Comparison of ENCODE assay signal across 18 mouse cellular contexts in genomic region chr12:87224950-87225349, GRCm38 (mm10). TPM values are rescaled to one million over a fixed set of nuclear protein-coding genes. Genes with fewer than 3 reads are reported as not detected.
DNase-seq lines count a peak whose midpoint lies in the region; ATAC-seq and TF ChIP-seq lines count a peak whose summit lies in the region.
"Had no signal": no experiment of that assay in that cellular context is flagged by ENCODE, and none has a peak within 500 bp of the region (broad histone marks: within the 10 kb centered on the region; RNA-seq: fewer than 3 reads in every experiment).

No protein-coding gene starts in this region.

- H3K9me3 ChIP-seq in heart, embryonic 16.5 days (replicated peaks; ENCODE audit: control insufficient read depth, low read length): peaks cover 3% of the 10 kb centered on the region; the same call in 1 of the 2 replicates
- no peaks in the 10 kb centered on the region for H3K9me3 ChIP-seq in ES-E14 (ENCODE audit: control insufficient read depth, insufficient read depth, low read depth, low read length)
- no peaks in the 10 kb centered on the region for H3K9me3 ChIP-seq in liver, embryonic 15.5 days (replicated peaks)
- H3K9me3 ChIP-seq: embryonic facial prominence, embryonic 15.5 days; forebrain, embryonic 12.5 days; limb, embryonic 12.5 days; neural tube, embryonic 12.5 days had no signal

- no peak for TF ChIP-seq EP300 in heart, adult 2 months (IDR thresholded peaks at IDR 0.05; ENCODE audit: insufficient read depth, low read depth, low read length)

- ATAC-seq in CD4-positive, CD25-positive, alpha-beta regulatory T cell, adult 4 months: no peak
- ATAC-seq in heart, embryonic 16.5 days (replicated peaks; ENCODE audit: extremely low read depth, insufficient read depth, low FRiP score): no peak
- ATAC-seq in liver, embryonic 15.5 days (ENCODE audit: insufficient read depth): no peak

- H3K36me3 ChIP-seq in heart, embryonic 16.5 days (ENCODE audit: control insufficient read depth, insufficient read depth): 0 out of 2 replicates have a peak, but pooled peaks cover 5% of the 10 kb centered on the region
- H3K36me3 ChIP-seq in heart, adult 2 months (ENCODE audit: control insufficient read depth, insufficient read depth, low read length): no peaks in the 10 kb centered on the region
- peaks cover 4% of the 10 kb centered on the region; the same call in 1 of the 2 replicates for H3K36me3 ChIP-seq in ES-E14 (ENCODE audit: control insufficient read depth, insufficient read depth, low read length, poor library complexity, severe bottlenecking)
- H3K36me3 ChIP-seq in liver, embryonic 15.5 days (replicated peaks): no peaks in the 10 kb centered on the region
- H3K36me3 ChIP-seq: embryonic facial prominence, embryonic 15.5 days; forebrain, embryonic 12.5 days; G1E; limb, embryonic 12.5 days; neural tube, embryonic 12.5 days had no signal

- no peak for TF ChIP-seq CTCF in heart, adult 2 months (IDR thresholded peaks at IDR 0.05)

- no peaks in the 10 kb centered on the region for H3K27me3 ChIP-seq in heart, embryonic 16.5 days (ENCODE audit: control insufficient read depth, insufficient read depth, low read length)
- no peaks in the 10 kb centered on the region for H3K27me3 ChIP-seq in heart, adult 2 months (ENCODE audit: control insufficient read depth, insufficient read depth, low read length)
- H3K27me3 ChIP-seq in liver, embryonic 15.5 days: no peaks in the 10 kb centered on the region
- H3K27me3 ChIP-seq: embryonic facial prominence, embryonic 15.5 days; forebrain, embryonic 12.5 days; limb, embryonic 12.5 days; neural tube, embryonic 12.5 days had no signal

- no peaks in the 10 kb centered on the region for H3K79me2 ChIP-seq in heart, adult 2 months (replicated peaks; ENCODE audit: control insufficient read depth, insufficient read depth, low read length)

- H3K4me3 ChIP-seq in heart, embryonic 16.5 days (ENCODE audit: low read length): no peak overlapping the region
- H3K4me3 ChIP-seq in heart, adult 2 months: no peak overlapping the region
- H3K4me3 ChIP-seq in ES-E14 (ENCODE audit: insufficient read depth in 1 of 2, low read depth in 1 of 2, low read length in 2 of 2, poor library complexity in 1 of 2, severe bottlenecking in 1 of 2): peak overlapping the region; percentile 74 to 79
- H3K4me3 ChIP-seq in liver, embryonic 15.5 days (replicated peaks): no peak overlapping the region
- H3K4me3 ChIP-seq: embryonic facial prominence, embryonic 15.5 days; forebrain, embryonic 12.5 days; limb, embryonic 12.5 days; neural tube, embryonic 12.5 days had no signal

- intact Hi-C loops in heart, adult 2 months (cut with DNase I): no loop called here
- intact Hi-C loops in left cerebral cortex, postnatal 14 days (cut with DNase I): no loop called here

- WGBS in heart, embryonic 16.5 days: 63% methylated on average over 10 of the region's 10 CpGs
- 63% methylated on average over 10 of the region's 10 CpGs for WGBS in heart, adult 2 months
- WGBS in liver, embryonic 15.5 days (ENCODE audit: insufficient replicate concordance): 44% methylated on average over 10 of the region's 10 CpGs

- peak; percentile 27 for DNase-seq in CD4-positive, CD25-positive, alpha-beta regulatory T cell, adult 2 months (ENCODE audit: low read depth, low spot score)
- DNase-seq in heart, adult 2 months: no peak
- no peak for DNase-seq in ES-E14 (ENCODE audit: low read depth, low spot score)
- DNase-seq in left cerebral cortex, postnatal 14 days (ENCODE audit: low spot score in 2 of 2): no peak
- no peak for DNase-seq in layer of hippocampus, postnatal 14 days (ENCODE audit: low spot score in 2 of 2)
- DNase-seq: adrenal gland, postnatal 14 days; cerebellum, adult 8-10 months; kidney, adult 9 months; right cerebral cortex, postnatal 25 days had no signal

- peak overlapping the region; percentile 10; the same call in 1 of the 2 replicates for H3K4me2 ChIP-seq in heart, embryonic 16.5 days (ENCODE audit: low read depth, low read length)
- peak overlapping the region; percentile 13; the same call in 1 of the 2 replicates for H3K4me2 ChIP-seq in liver, embryonic 15.5 days
- H3K4me2 ChIP-seq: embryonic facial prominence, embryonic 15.5 days; forebrain, embryonic 12.5 days; limb, embryonic 12.5 days; neural tube, embryonic 12.5 days had no signal

- no peak for TF ChIP-seq POLR2A in heart, adult 2 months (IDR thresholded peaks at IDR 0.05; ENCODE audit: insufficient read depth, low read depth, low read length)

- no peak overlapping the region for H3K9ac ChIP-seq in heart, embryonic 16.5 days (ENCODE audit: low read length)
- no peak overlapping the region for H3K9ac ChIP-seq in heart, adult 2 months (ENCODE audit: low read depth, low read length)
- H3K9ac ChIP-seq in ES-E14 (ENCODE audit: insufficient read depth, low read depth, low read length, poor library complexity, severe bottlenecking): peak overlapping the region; percentile 82
- no peak overlapping the region for H3K9ac ChIP-seq in liver, embryonic 15.5 days
- H3K9ac ChIP-seq: embryonic facial prominence, embryonic 15.5 days; forebrain, embryonic 12.5 days; limb, embryonic 12.5 days; neural tube, embryonic 12.5 days had no signal

- no peak overlapping the region for H3K27ac ChIP-seq in heart, embryonic 16.5 days (ENCODE audit: low read length)
- H3K27ac ChIP-seq in heart, adult 2 months: no peak overlapping the region
- peak overlapping the region; percentile 58; the same call in 1 of the 2 replicates for H3K27ac ChIP-seq in ES-E14 (ENCODE audit: insufficient read depth, low read depth, low read length, poor library complexity, severe bottlenecking)
- no peak overlapping the region for H3K27ac ChIP-seq in liver, embryonic 15.5 days (replicated peaks)
- H3K27ac ChIP-seq: embryonic facial prominence, embryonic 15.5 days; forebrain, embryonic 12.5 days; limb, embryonic 12.5 days; neural tube, embryonic 12.5 days had no signal

- H3K4me1 ChIP-seq in heart, embryonic 16.5 days (ENCODE audit: control insufficient read depth, insufficient read depth, low read length): no peaks in the 10 kb centered on the region
- no peaks in the 10 kb centered on the region for H3K4me1 ChIP-seq in heart, adult 2 months (ENCODE audit: control insufficient read depth, insufficient read depth, low read length)
- H3K4me1 ChIP-seq in ES-E14 (ENCODE audit: control insufficient read depth in 2 of 2, insufficient read depth in 2 of 2, low read length in 2 of 2, poor library complexity in 1 of 2): peaks cover 0 to 3% of the 10 kb centered on the region in 2 experiments; a peak in 1 of 4 replicates
- peaks cover 13% of the 10 kb centered on the region for H3K4me1 ChIP-seq in liver, embryonic 15.5 days (replicated peaks)
- H3K4me1 ChIP-seq: embryonic facial prominence, embryonic 15.5 days; limb, embryonic 12.5 days; neural tube, embryonic 12.5 days had no signal

- in situ Hi-C loops in ES-E14 (cut with MboI; ENCODE audit: low sequenced_read_pairs in 2 of 2, unreplicated experiment in 2 of 2): no loop called here

RNA-seq across cellular contexts. Expression of gene Noxred1, which starts 13.6 kb away (rescaled TPM):
- polyA plus RNA-seq in CD4-positive, CD25-positive, alpha-beta regulatory T cell, adult 4 months (2017; shearing (Covaris generic)): 1 to 10 TPM in 1 of 2 experiments, under 1 TPM in 1; 0.73 to 1.5 TPM
- 0.52 and 0.70 TPM in 2 replicates for polyA plus RNA-seq in heart, embryonic 16.5 days (2015; fragmentation: Nextera tagmentation; extraction: Ambion mirVana)
- under 1 TPM; 0.39 to 0.61 TPM for total RNA-seq in heart, adult 2 months (2021)
- 0.47 and 0.67 TPM in 2 replicates for polyA plus RNA-seq in heart, adult 2 months (2012; rRNA removed)
- total RNA-seq in ES-E14 (2012; rRNA removed): 2.2 and 3.0 TPM in 2 replicates
- 0.20 and 0.38 TPM in 2 replicates for polyA plus RNA-seq in liver, embryonic 15.5 days (2015; fragmentation: Nextera tagmentation; extraction: Ambion mirVana)
- 1 to 10 TPM in 1 of 2 experiments, under 1 TPM in 1; 0.85 to 2.1 TPM for total RNA-seq in left cerebral cortex, postnatal 14 days (2021)
- 1 to 10 TPM in 1 of 2 experiments, under 1 TPM in 1; 0.93 to 1.2 TPM for total RNA-seq in layer of hippocampus, postnatal 14 days (2021)
- total RNA-seq: megakaryocyte-erythroid progenitor cell, adult 5-6 weeks had no signal
- polyA plus RNA-seq: G1E had no signal

RNA-seq across cellular contexts. Expression of gene Tmed8, which starts 24.7 kb away (rescaled TPM):
- 1 to 10 TPM; 2.2 to 3.4 TPM for polyA plus RNA-seq in CD4-positive, CD25-positive, alpha-beta regulatory T cell, adult 4 months (2017; shearing (Covaris generic))
- 1.5 and 1.8 TPM in 2 replicates for polyA plus RNA-seq in heart, embryonic 16.5 days (2015; fragmentation: Nextera tagmentation; extraction: Ambion mirVana)
- 1 to 10 TPM; 5.3 to 6.4 TPM for total RNA-seq in heart, adult 2 months (2021)
- 3.1 and 5.6 TPM in 2 replicates for polyA plus RNA-seq in heart, adult 2 months (2012; rRNA removed)
- total RNA-seq in ES-E14 (2012; rRNA removed): 8.6 and 10.6 TPM in 2 replicates
- polyA plus RNA-seq in liver, embryonic 15.5 days (2015; fragmentation: Nextera tagmentation; extraction: Ambion mirVana): 0.39 and 0.40 TPM in 2 replicates
- 10 to 100 TPM; 28.0 to 28.5 TPM for total RNA-seq in left cerebral cortex, postnatal 14 days (2021)
- 10 to 100 TPM; 26.4 to 26.7 TPM for total RNA-seq in layer of hippocampus, postnatal 14 days (2021)

RNA-seq across cellular contexts. Expression of gene Samd15, which starts 25.4 kb away (rescaled TPM):
- 1 to 10 TPM in 1 of 2 experiments, not detected in 1; 5.3 TPM for polyA plus RNA-seq in CD4-positive, CD25-positive, alpha-beta regulatory T cell, adult 4 months (2017; shearing (Covaris generic))
- polyA plus RNA-seq in heart, embryonic 16.5 days (2015; fragmentation: Nextera tagmentation; extraction: Ambion mirVana): 0.72 and 0.91 TPM in 2 replicates
- total RNA-seq in heart, adult 2 months (2021): not detected
- polyA plus RNA-seq in heart, adult 2 months (2012; rRNA removed): 0.39 TPM in 1 of 2 replicates, not detected in the other
- total RNA-seq in ES-E14 (2012; rRNA removed): 0.37 and 0.98 TPM in 2 replicates
- polyA plus RNA-seq in liver, embryonic 15.5 days (2015; fragmentation: Nextera tagmentation; extraction: Ambion mirVana): 4.8 and 6.8 TPM in 2 replicates
- 1 to 10 TPM; 3.4 to 3.6 TPM for total RNA-seq in left cerebral cortex, postnatal 14 days (2021)
- 1 to 10 TPM; 2.5 to 3.7 TPM for total RNA-seq in layer of hippocampus, postnatal 14 days (2021)
- total RNA-seq: megakaryocyte-erythroid progenitor cell, adult 5-6 weeks had no signal
- polyA plus RNA-seq: G1E had no signal

RNA-seq across cellular contexts. Expression of gene Vipas39, which starts 41.1 kb away (rescaled TPM):
- 10 to 100 TPM; 42.1 to 55.2 TPM for polyA plus RNA-seq in CD4-positive, CD25-positive, alpha-beta regulatory T cell, adult 4 months (2017; shearing (Covaris generic))
- polyA plus RNA-seq in heart, embryonic 16.5 days (2015; fragmentation: Nextera tagmentation; extraction: Ambion mirVana): 35.2 and 37.5 TPM in 2 replicates
- 10 to 100 TPM; 23.2 to 25.5 TPM for total RNA-seq in heart, adult 2 months (2021)
- polyA plus RNA-seq in heart, adult 2 months (2012; rRNA removed): 23.3 and 39.7 TPM in 2 replicates
- total RNA-seq in ES-E14 (2012; rRNA removed): 29.8 and 36.3 TPM in 2 replicates
- polyA plus RNA-seq in liver, embryonic 15.5 days (2015; fragmentation: Nextera tagmentation; extraction: Ambion mirVana): 8.2 and 9.5 TPM in 2 replicates
- 10 to 100 TPM; 55.8 to 58.7 TPM for total RNA-seq in left cerebral cortex, postnatal 14 days (2021)
- total RNA-seq in layer of hippocampus, postnatal 14 days (2021): 10 to 100 TPM; 57.5 to 66.0 TPM

RNA-seq across cellular contexts. Expression of gene Ahsa1, which starts 41.3 kb away (rescaled TPM):
- 100 to 1,000 TPM; 146 to 154 TPM for polyA plus RNA-seq in CD4-positive, CD25-positive, alpha-beta regulatory T cell, adult 4 months (2017; shearing (Covaris generic))
- polyA plus RNA-seq in heart, embryonic 16.5 days (2015; fragmentation: Nextera tagmentation; extraction: Ambion mirVana): 185 and 191 TPM in 2 replicates
- 100 to 1,000 TPM; 138 to 153 TPM for total RNA-seq in heart, adult 2 months (2021)
- polyA plus RNA-seq in heart, adult 2 months (2012; rRNA removed): 74.5 and 85.8 TPM in 2 replicates
- 224 and 305 TPM in 2 replicates for total RNA-seq in ES-E14 (2012; rRNA removed)
- 129 and 132 TPM in 2 replicates for polyA plus RNA-seq in liver, embryonic 15.5 days (2015; fragmentation: Nextera tagmentation; extraction: Ambion mirVana)
- 100 to 1,000 TPM; 158 to 159 TPM for total RNA-seq in left cerebral cortex, postnatal 14 days (2021)
- total RNA-seq in layer of hippocampus, postnatal 14 days (2021): 100 to 1,000 TPM; 147 to 157 TPM

Comparison
In these comparisons a context has a peak if more than half of its experiments do, and no peak if none do; other contexts are left out.
1. H3K4me3 ChIP-seq: peak in ES-E14 (2 of 2); none in heart, embryonic 16.5 days (single experiment), heart, adult 2 months (single experiment) and liver, embryonic 15.5 days (single experiment).